Mouse (Mus musculus): ENCODE measurements around the gene Grin2b.
"Not testable (repeated sequence)": the region's sequence is repeated elsewhere in the genome, so short reads cannot be mapped to it uniquely, and the experiment has no call there.

Gene Grin2b

GRCm38 (mm10) chr6:135894793-135895228 is 278.5 kb downstream of the Grin2b start:
- no peak for DNase-seq

- peak; percentile 21 for DNase-seq
These were observed 290.7 kb downstream of the Grin2b start for GRCm38 (mm10) chr6:135882611-135883010.

DNA sequence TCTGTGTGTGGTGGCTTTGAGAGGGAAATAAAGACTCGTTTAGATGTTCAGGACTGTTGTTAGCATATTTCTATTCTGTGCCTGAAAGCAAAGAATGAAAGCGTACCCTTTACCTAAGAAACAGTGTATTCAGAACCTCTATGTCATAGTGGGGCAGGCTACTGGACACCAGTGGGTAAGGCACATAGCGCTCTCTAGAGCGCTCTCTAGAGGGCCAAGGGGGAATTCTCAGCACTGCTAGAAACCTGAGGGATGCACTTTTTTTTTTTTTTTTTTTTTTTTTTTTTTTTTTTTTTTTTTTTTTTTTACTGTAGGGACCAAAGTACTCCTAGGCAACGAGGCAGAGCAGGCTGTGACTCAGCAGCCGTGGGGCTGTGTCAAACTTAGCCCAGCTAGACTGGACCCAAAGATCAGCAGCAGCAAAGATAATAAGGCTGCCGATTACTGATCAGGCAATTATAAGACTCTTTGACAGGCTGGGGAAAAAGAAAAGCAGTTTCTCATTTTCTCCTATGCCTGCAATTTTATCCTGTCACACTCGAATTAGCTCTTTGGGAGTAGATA is 297.1 kb downstream of the Grin2b start:
- no peak for DNase-seq

DNA sequence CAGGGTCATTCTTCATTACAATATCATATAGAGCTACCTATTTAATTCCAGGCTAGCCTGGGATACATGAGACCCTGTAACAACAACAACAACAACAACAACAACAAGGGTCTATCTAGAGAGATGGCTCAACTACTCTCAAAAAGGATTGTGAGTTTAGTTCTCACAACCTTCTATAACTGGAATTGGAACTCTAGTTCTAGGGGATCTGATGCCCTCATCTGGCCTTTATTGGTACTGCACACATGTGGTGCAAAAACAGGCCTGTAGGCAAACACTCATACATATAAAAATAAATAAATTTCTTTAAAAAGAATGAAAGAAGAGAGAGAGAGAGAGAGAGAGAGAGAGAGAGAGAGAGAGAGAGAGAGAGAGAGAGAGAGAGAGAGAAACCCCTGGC is 298.7 kb downstream of the Grin2b start:
- DNase-seq = no peak

GRCm38 (mm10) chr6:135865832-135866231 is 307.5 kb downstream of the Grin2b start:
- no peak for DNase-seq

DNA sequence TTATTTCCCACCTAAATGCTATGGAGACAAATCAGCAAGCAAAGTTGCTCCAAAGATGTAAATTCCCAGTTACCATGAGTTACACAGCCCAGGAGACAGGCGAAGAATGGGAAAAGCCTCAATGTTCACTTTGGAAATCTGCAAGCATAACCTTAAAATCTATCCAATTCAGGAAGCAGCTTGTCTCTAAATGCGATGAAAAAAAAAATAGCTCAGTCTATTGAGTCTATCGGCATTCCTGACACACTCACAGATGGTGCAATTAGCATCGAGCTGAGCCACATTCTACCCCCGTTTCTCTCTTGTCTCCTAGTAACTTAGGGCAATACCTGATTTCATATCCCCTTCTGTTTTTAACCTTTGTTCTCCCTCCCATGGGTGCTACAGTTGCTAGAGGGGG is 309.3 kb downstream of the Grin2b start:
- DNase-seq = no peak

GRCm38 (mm10) chr6:135859502-135859901 is 313.8 kb downstream of the Grin2b start:
- DNase-seq = no peak

DNA sequence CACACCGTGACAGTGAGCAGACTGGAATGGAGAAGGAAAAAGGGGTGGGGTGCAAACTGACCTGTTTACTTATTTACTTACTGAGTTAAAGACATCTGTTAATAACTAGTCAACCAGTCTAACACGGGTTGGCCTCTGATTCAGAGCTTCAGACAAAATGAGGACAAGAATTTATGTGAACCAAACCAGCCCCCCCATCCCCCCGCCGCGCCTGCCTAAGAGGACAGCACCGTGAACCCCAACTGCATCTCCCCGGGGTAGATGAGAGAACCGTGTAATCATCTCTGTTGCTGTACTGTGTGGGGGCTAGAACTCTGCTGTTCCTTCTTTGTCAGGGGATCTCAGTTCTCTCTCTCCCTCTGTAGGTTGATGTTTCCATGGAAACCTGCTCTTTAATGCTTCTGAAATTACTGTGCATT is 319.1 kb downstream of the Grin2b start:
- peak; percentile 20 for DNase-seq

GRCm38 (mm10) chr6:135843755-135844154 is 329.6 kb downstream of the Grin2b start:
- no peak for DNase-seq

DNA sequence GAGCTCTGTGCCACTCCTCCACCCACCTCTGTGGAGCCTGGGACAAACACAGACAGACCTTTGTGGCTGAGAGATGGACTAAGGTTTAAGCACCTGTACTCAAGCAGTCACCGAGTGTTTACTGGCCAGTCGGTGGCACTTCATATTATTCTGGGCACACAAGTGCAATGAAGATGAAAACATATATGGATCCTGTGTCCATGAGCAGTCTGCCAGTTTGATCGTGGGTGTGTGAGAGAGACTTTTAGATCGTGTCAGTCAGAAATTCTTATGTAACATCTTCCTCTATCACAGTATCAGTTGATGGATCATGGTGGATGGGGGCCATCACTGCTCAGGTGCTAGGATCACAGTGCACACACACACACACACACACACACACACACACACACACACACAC is 337.0 kb downstream of the Grin2b start:
- DNase-seq = no peak

DNA sequence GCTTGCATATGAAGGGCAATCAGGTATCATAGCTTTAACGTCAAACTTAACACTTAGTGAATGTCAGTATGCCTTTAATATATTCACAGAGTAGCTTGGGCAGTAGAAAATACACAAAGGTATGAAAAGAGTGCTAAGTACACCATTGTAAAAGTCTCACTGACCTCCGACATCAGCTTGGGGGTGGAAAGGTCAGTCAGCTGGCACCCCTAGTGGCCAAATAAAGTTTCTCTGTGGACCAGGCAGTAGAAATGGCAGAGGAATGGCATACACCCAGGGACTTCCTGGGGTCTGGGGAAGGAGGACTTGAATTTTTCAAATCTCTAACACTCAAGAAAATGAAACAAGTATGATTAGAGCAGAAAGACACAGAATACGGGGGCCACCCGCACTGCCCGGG is 339.8 kb downstream of the Grin2b start:
- no peak for DNase-seq

- DNase-seq = no peak
These were observed 341.3 kb downstream of the Grin2b start for GRCm38 (mm10) chr6:135832041-135832440.

DNA sequence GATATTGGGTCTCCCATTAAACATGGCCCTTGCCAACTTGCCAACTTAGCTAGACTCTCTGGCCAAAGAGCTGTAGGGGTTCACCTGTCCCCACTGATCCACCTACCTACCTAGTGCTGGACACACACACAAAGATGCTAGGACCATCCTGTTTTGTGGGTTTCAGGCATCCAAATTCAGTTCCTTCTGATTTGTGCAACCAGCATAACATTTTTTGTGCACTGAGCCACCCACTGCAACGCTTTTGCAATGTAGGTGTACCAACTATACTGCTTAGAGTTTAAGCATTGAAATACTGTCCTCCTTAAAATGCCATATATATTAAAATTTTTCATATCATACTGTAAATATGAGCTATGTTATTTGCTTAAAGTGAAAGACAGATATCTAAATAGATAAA is 342.3 kb downstream of the Grin2b start:
- DNase-seq = no peak

- DNase-seq = no peak
These were observed 343.9 kb downstream of the Grin2b start for GRCm38 (mm10) chr6:135829458-135829857.

DNA sequence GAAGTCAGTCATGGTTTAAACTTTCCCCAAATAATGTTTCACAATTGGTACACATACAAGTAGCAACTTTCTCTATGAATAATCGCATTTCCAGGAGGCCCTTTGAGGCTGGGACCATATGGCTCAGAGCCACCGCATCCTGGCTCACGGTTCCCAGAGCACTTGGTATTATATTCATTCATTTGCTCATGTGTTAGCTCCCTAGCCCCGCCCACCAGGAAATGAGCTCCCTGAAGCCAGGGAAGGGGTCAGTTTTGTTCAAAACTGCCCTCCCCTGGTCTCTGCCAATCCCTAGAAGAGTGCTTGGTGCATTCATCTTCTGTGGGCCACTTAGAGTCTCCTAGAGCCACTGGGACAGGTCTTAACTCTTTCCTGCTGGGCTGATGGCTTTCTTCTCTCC is 344.3 kb downstream of the Grin2b start:
- DNase-seq = peak; percentile 22

DNA sequence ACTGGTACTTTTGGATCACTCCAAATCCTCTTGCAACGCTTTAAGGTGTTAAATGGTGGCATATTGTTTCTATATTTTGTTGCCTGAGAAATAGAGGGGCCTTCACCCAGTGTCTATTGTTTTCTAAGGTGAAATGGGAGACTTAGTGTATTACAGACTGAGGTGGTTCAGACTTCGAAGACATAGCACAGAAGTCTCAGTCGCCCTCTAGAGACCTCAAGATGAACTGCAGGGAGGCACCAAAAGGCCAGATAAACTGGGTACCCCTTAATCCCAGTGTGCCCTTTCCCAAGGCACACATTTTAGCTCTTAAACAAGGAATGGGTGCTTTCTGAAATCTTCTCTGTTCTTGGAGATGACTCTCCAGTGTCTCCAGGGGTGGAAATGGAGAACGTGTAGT is 345.4 kb downstream of the Grin2b start:
- peak; percentile 71 for DNase-seq

DNA sequence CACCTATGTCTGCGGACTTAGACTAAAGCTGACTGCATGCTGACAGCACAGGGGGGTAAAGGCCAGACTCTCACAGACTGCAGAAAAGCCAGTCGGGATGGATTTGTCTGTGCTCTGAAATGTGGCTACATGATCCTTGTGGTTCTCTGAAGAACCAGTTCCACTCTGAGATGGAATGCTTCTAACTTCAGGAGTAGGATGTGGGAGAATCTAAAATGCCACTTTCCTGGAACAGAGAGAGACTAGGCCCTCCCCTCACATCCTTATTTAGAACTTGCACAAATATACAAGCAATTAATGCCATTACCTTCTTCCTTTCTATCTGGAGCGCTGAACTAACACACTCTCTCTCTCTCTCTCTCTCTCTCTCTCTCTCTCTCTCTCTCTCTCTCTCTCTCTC is 346.0 kb downstream of the Grin2b start:
- DNase-seq = no peak

DNA sequence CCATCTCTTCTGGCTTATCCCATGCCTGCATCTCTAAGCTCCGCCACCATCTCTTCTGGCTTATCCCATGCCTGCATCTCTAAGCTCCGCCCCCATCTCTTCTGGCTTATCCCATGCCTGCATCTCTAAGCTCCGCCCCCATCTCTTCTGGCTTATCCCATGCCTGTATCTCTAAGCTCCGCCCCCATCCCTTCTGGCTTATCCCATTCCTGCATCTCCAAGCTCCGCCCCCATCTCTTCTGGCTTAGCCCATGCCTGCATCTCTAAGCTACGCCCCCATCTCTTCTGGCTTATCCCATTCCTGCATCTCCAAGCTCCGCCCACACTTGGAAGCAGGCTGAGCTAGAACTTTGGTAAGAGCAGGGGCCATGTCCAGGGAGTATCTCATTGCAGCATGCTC is 346.5 kb downstream of the Grin2b start:
- DNase-seq = not testable (repeated sequence)

DNA sequence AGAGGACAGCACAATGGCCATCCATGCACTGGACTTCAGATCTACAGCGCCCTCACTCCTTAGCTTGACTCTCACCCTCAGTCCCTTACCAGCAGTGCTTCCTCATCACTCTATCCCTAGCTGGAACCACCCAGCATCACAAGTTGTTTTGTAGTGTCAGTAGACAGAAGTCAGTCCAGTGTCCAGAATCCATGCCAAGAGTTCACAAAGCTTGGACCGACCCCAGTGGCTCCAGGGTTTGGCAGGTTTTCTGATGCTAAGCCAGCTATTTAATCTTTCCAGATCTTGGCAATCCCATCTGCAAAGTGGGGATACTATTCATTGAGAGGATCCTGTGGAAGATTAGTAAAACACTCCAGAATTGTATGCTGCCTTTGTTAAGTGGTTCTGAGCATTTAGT is 355.9 kb downstream of the Grin2b start:
- DNase-seq = no peak

- no peak for DNase-seq
These were observed 359.6 kb downstream of the Grin2b start for GRCm38 (mm10) chr6:135813755-135814154.

DNA sequence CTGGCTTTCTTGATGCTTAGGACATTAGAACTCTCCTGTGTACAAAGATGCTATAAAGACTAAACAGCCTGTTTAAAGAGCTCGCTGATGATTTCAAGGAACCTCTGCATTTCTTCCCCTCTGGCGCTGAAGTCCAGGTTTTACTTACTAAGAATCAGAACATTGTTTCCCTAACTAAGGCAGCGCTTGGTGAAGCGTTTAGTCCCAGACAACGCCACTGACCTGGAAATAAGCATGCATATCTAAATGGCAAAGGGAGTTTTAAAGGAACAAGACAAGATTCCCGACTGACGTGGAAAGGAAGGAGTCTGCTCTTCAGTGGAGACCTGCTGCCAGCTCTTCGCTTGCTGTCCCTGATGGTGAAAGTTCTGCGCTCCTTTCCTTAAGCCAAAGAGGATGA is 367.9 kb downstream of the Grin2b start:
- DNase-seq = no peak

- no peak for DNase-seq
These were observed 373.4 kb downstream of the Grin2b start for GRCm38 (mm10) chr6:135799949-135800348.

GRCm38 (mm10) chr6:135798202-135798992 is 374.9 kb downstream of the Grin2b start:
- no peak for DNase-seq

DNA sequence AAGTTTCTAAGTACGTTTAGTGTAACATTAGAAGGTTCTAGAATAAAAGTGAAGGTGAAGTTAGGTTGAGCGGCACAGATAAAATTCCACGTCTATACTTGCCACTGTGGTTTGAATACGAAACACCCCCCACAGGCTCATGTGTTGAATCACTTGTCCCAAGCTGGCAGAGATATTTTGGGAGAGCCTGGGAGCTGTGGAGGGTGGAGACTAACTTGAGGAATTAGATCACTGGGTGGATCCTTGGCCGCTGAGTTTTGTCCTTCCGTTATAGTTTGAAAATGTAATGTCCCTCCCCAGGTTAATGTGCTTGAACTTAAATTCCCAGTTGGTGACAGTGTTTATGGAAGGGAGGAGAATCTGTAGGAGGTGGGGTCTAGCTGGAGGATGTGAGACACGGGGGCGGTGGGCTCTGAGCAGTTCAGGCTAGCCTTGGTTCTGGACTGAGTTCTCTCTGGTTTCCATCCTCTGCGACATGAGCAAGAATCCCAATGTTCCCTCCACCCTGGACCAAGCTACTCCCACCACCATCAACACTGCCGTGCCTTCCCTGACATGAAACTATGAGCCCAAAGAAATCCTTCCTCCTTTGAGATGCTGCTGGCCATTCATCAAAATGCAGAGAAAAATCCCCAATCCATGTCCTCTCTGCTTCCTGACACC is 375.8 kb downstream of the Grin2b start:
- no peak for DNase-seq

Measured in embryo, embryonic 11 days (tissue).